In genomic region chr1:135752737-135753348, GRCm38 (mm10) we compare ENCODE assay signal across 8 mouse cellular contexts. TPM values are rescaled to one million over a fixed set of nuclear protein-coding genes. Genes with fewer than 3 reads are reported as not detected.
DNase-seq lines count a peak whose midpoint lies in the region; ATAC-seq and TF ChIP-seq lines count a peak whose summit lies in the region.

No protein-coding gene starts in this region.

- peak; percentile 96 for DNase-seq in 416B (ENCODE audit: low read depth)
- peak; percentile 52 to 84 for DNase-seq in adrenal gland, postnatal 4 days (ENCODE audit: low spot score in 2 of 2)
- DNase-seq in heart, adult 8-10 months (ENCODE audit: low spot score), result peak; percentile 93
- DNase-seq in kidney, adult 8-10 months, result peak; percentile 91 to 94
- peak; percentile 85 to 87 for DNase-seq in spleen, adult 2 months (ENCODE audit: low read depth in 1 of 2, low spot score in 2 of 2)

- peaks cover 42% of the 10 kb centered on the region for H3K36me3 ChIP-seq in embryonic facial prominence, embryonic 13.5 days
- H3K36me3 ChIP-seq in limb, embryonic 12.5 days, result peaks cover 37% of the 10 kb centered on the region
- no peaks in the 10 kb centered on the region for H3K36me3 ChIP-seq in midbrain, embryonic 16.5 days (ENCODE audit: control insufficient read depth, insufficient read depth, low read length)
- H3K36me3 ChIP-seq in spleen, adult 2 months (ENCODE audit: control insufficient read depth, insufficient read depth, low read length), result peaks cover 10% of the 10 kb centered on the region

- H3K4me3 ChIP-seq in embryonic facial prominence, embryonic 13.5 days, result no peak overlapping the region
- no peak overlapping the region for H3K4me3 ChIP-seq in limb, embryonic 12.5 days (replicated peaks)
- no peak overlapping the region for H3K4me3 ChIP-seq in midbrain, embryonic 16.5 days (ENCODE audit: low read depth, low read length)
- no peak overlapping the region for H3K4me3 ChIP-seq in spleen, adult 2 months (ENCODE audit: extremely low read depth, insufficient read depth, insufficient read length)

- peak; percentile 99 for TF ChIP-seq CTCF in spleen, adult 2 months (IDR thresholded peaks at IDR 0.05; ENCODE audit: extremely low read depth, insufficient read depth, insufficient read length, insufficient replicate concordance)

- no peaks in the 10 kb centered on the region for H3K27me3 ChIP-seq in embryonic facial prominence, embryonic 13.5 days
- no peaks in the 10 kb centered on the region for H3K27me3 ChIP-seq in limb, embryonic 12.5 days
- H3K27me3 ChIP-seq in midbrain, embryonic 16.5 days (ENCODE audit: control insufficient read depth, insufficient read depth, low read depth, low read length), result no peaks in the 10 kb centered on the region
- no peaks in the 10 kb centered on the region for H3K27me3 ChIP-seq in spleen, adult 2 months (ENCODE audit: control insufficient read depth, insufficient read depth, low read length)

- no peaks in the 10 kb centered on the region for H3K9me3 ChIP-seq in embryonic facial prominence, embryonic 13.5 days
- no peaks in the 10 kb centered on the region for H3K9me3 ChIP-seq in limb, embryonic 12.5 days
- no peaks in the 10 kb centered on the region for H3K9me3 ChIP-seq in midbrain, embryonic 16.5 days (replicated peaks; ENCODE audit: control insufficient read depth, low read length, poor library complexity, severe bottlenecking)

- TF ChIP-seq POLR2A in spleen, adult 2 months (IDR thresholded peaks at IDR 0.05; ENCODE audit: low read depth, low read length), result no peak

- H3K9ac ChIP-seq in embryonic facial prominence, embryonic 13.5 days, result no peak overlapping the region
- H3K9ac ChIP-seq in limb, embryonic 12.5 days (replicated peaks), result no peak overlapping the region
- no peak overlapping the region for H3K9ac ChIP-seq in midbrain, embryonic 16.5 days (ENCODE audit: low read depth, low read length)

- H3K4me2 ChIP-seq in embryonic facial prominence, embryonic 13.5 days, result no peak overlapping the region
- H3K4me2 ChIP-seq in limb, embryonic 12.5 days, result no peak overlapping the region
- no peak overlapping the region for H3K4me2 ChIP-seq in midbrain, embryonic 16.5 days (ENCODE audit: low read length)

- peaks cover 17% of the 10 kb centered on the region for H3K4me1 ChIP-seq in embryonic facial prominence, embryonic 13.5 days
- peaks cover 6% of the 10 kb centered on the region; the same call in 1 of the 2 replicates for H3K4me1 ChIP-seq in limb, embryonic 12.5 days (replicated peaks)
- no peaks in the 10 kb centered on the region for H3K4me1 ChIP-seq in midbrain, embryonic 16.5 days (ENCODE audit: control insufficient read depth, insufficient read depth, low read length)
- no peaks in the 10 kb centered on the region for H3K4me1 ChIP-seq in spleen, adult 2 months (ENCODE audit: control insufficient read depth, insufficient read depth, insufficient read length)

- 12% methylated on average over 10 of the region's 10 CpGs for whole genome bisulfite sequencing in embryonic facial prominence, embryonic 13.5 days
- WGBS in limb, embryonic 12.5 days, result 11% methylated on average over 10 of the region's 10 CpGs
- WGBS in midbrain, embryonic 16.5 days, result 12% methylated on average over 10 of the region's 10 CpGs
- 12% methylated on average over 10 of the region's 10 CpGs for WGBS in spleen, adult 2 months

- peak; percentile 93 for ATAC-seq in embryonic facial prominence, embryonic 13.5 days (ENCODE audit: insufficient number of reproducible peaks, insufficient read depth, low FRiP score, low TSS enrichment, low read depth)
- ATAC-seq in limb, embryonic 12.5 days (ENCODE audit: insufficient number of reproducible peaks, insufficient read depth, low FRiP score, low TSS enrichment, low read depth), result peak; percentile 97
- ATAC-seq in midbrain, embryonic 16.5 days, result peak; percentile 98

- 0 out of 2 replicates have a peak overlapping the region, but pooled peaks have one; percentile 23 for H3K27ac ChIP-seq in embryonic facial prominence, embryonic 13.5 days
- no peak overlapping the region for H3K27ac ChIP-seq in limb, embryonic 12.5 days
- no peak overlapping the region for H3K27ac ChIP-seq in midbrain, embryonic 16.5 days (ENCODE audit: low read length)
- H3K27ac ChIP-seq in spleen, adult 2 months (ENCODE audit: insufficient read depth, low read length), result no peak overlapping the region

RNA-seq across cellular contexts. Expression of gene Phlda3, which starts 13.1 kb away (rescaled TPM):
- 10 to 100 TPM; 25.1 to 33.6 TPM for total RNA-seq in adrenal gland, postnatal 4 days (2021)
- 78.0 and 85.6 TPM in 2 replicates for polyA plus RNA-seq in embryonic facial prominence, embryonic 13.5 days (2015; fragmentation: Nextera tagmentation; extraction: Ambion mirVana)
- total RNA-seq in heart, adult 8-10 months (2022), result 10 to 100 TPM in 1 of 4 experiments, 1 to 10 TPM in 3; 7.2 to 12.7 (median 8.4) TPM
- polyA plus RNA-seq in limb, embryonic 12.5 days (2016; fragmentation: Nextera tagmentation; extraction: Ambion mirVana), result 43.6 and 43.7 TPM in 2 replicates
- 26.6 and 33.0 TPM in 2 replicates for polyA plus RNA-seq in midbrain, embryonic 16.5 days (2015; fragmentation: Nextera tagmentation; extraction: Ambion mirVana)
- polyA plus RNA-seq in spleen, adult 2 months (2012; rRNA removed), result 17.5 and 18.9 TPM in 2 replicates

RNA-seq across cellular contexts. Expression of gene Tnni1, which starts 26.4 kb away (rescaled TPM):
- total RNA-seq in adrenal gland, postnatal 4 days (2021), result 10 to 100 TPM in 1 of 2 experiments, 1 to 10 TPM in 1; 4.4 to 13.1 TPM
- 28.9 and 33.8 TPM in 2 replicates for polyA plus RNA-seq in embryonic facial prominence, embryonic 13.5 days (2015; fragmentation: Nextera tagmentation; extraction: Ambion mirVana)
- total RNA-seq in heart, adult 8-10 months (2022), result 1 to 10 TPM in 2 of 4 experiments, under 1 TPM in 2; 0.44 to 2.4 (median 1.1) TPM
- polyA plus RNA-seq in limb, embryonic 12.5 days (2016; fragmentation: Nextera tagmentation; extraction: Ambion mirVana), result 89.0 and 101 TPM in 2 replicates
- polyA plus RNA-seq in midbrain, embryonic 16.5 days (2015; fragmentation: Nextera tagmentation; extraction: Ambion mirVana), result 0.35 and 1.1 TPM in 2 replicates
- polyA plus RNA-seq in spleen, adult 2 months (2012; rRNA removed), result 0.80 and 1.3 TPM in 2 replicates

RNA-seq across cellular contexts. Expression of gene Csrp1, which starts 33.0 kb away (rescaled TPM):
- 100 to 1,000 TPM in 1 of 2 experiments, 10 to 100 TPM in 1; 98.5 to 108 TPM for total RNA-seq in adrenal gland, postnatal 4 days (2021)
- polyA plus RNA-seq in embryonic facial prominence, embryonic 13.5 days (2015; fragmentation: Nextera tagmentation; extraction: Ambion mirVana), result 77.0 and 79.3 TPM in 2 replicates
- 10 to 100 TPM; 36.0 to 45.8 (median 40.9) TPM for total RNA-seq in heart, adult 8-10 months (2022)
- 63.6 and 75.1 TPM in 2 replicates for polyA plus RNA-seq in limb, embryonic 12.5 days (2016; fragmentation: Nextera tagmentation; extraction: Ambion mirVana)
- 11.4 and 13.1 TPM in 2 replicates for polyA plus RNA-seq in midbrain, embryonic 16.5 days (2015; fragmentation: Nextera tagmentation; extraction: Ambion mirVana)
- polyA plus RNA-seq in spleen, adult 2 months (2012; rRNA removed), result 174 and 192 TPM in 2 replicates

Comparison
In these comparisons a context has a peak if more than half of its experiments do, and no peak if none do; other contexts are left out.
1. RNA of gene Tnni1, which starts 26.4 kb away (polyA plus RNA-seq): 89.0 to 101 TPM in limb, embryonic 12.5 days and 28.9 to 33.8 TPM in embryonic facial prominence, embryonic 13.5 days; 0.80 to 1.3 TPM in spleen, adult 2 months and 0.35 to 1.1 TPM in midbrain, embryonic 16.5 days; every median in the first group is over 10 times any median in the second.
2. Peak in every context shown above with its lines, with median percentiles within 50 percentile points of each other: DNase-seq and ATAC-seq.